Mouse (Mus musculus) Patski (cell line): ENCODE data around the gene Olfr54. TPM values are rescaled to one million over a fixed set of nuclear protein-coding genes. Genes with fewer than 3 reads are reported as not detected.
"Not testable (repeated sequence)": the region's sequence is repeated elsewhere in the genome, so short reads cannot be mapped to it uniquely, and the experiment has no call there.

Experiments
- ATAC-seq: fragments of 100-300 bp; one replicate; pipeline ENCODE4 v1.8.0; 2021
- CTCF ChIA-PET: fragments of 350-600 bp; sonication (Branson Sonifier 250); formaldehyde crosslinking; loops from one replicate; lab custom pipeline; 2022; ENCODE audit warnings: inconsistent platforms; lab: Charles Lee
- POLR2A ChIA-PET: fragments of 350-600 bp; sonication (Branson Sonifier 250); formaldehyde crosslinking; loops from one replicate; lab custom pipeline; 2022; ENCODE audit warnings: antibody characterized with exemption, inconsistent platforms; lab: Charles Lee
- DNase-seq: peaks from one replicate; pipeline ENCODE4 v3.0.0-alpha.2; 2011; ENCODE audit warnings: low read depth, low spot score
- H3K27me3 ChIP-seq: fragments of 371-371 bp; one replicate; pipeline ENCODE4 v1.5.1; 2021
- CTCF ChIP-seq: fragments of 100-300 bp; IDR thresholded peaks from one replicate; pipeline ENCODE4 v1.5.1; 2021
- in situ Hi-C: fragments of 300-500 bp; cut with MboI; formaldehyde crosslinking; loops from 3 replicates; pipeline ENCODE4 v1.11.1; 2018; ENCODE audit warnings: low pct_unique_long_range_greater_than_20kb, mixed read lengths
- polyA plus RNA-seq: library from polyadenylated mRNA; unstranded; gene quantifications from one replicate; pipeline ENCODE4 v1.2.3, GENCODE M21; 2021

Olfr54 gene
- not detected for polyA plus RNA-seq

DNA sequence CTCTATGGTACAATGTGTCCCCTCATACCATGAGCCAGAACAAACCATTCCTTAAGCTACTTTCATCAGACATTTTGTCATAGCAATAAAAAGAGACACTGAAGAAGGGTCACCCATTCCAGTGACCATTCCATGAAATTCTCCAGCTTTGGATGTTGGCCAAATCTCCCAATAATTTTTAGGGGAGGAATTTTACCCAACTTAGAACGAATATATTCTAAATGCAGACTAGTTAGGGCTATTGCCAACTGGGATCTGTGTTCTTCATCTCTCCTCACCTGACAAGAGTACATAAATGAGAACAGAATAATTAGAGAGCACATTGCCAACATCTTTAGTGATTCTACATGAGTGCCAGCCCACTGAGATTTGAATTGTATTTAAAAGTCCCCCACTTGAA, at the start of gene Olfr54:
TSS of gene Olfr54 (plus strand) at position 301 of the 400 bp plus-strand sequence.
- no peaks in the 10 kb centered on the region for H3K27me3 ChIP-seq
- DNase-seq (no peak), ATAC-seq (no peak)
- CTCF ChIA-PET: no interaction called here
- POLR2A ChIA-PET: no interaction called here
- in situ Hi-C loops: no loop called here
- TF ChIP-seq CTCF: no peak

DNA sequence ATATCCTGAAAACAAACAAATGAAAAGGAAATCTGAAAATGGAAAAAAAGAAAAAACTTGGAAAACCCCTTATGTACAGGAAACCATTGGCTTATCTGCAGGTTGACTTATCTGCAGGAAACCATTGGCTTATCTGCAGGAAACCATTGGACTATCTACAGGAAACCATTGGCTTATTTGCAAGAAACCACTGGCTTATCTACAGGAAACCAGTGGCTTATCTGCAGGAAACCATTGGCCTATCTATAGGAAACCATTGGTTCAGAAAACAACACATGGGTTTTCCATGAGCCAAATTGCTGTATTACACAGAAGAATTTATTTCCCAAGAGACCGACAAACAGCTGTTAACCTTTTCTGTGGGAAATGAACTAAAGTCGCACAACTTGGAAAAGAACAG, 49.1 kb upstream of the Olfr54 start:
- peaks cover 59% of the 10 kb centered on the region for H3K27me3 ChIP-seq
- ChIA-PET POLR2A (no interaction called here), CTCF (no interaction called here)
- ATAC-seq: no peak
- no peak for TF ChIP-seq CTCF
- DNase-seq: no peak
- in situ Hi-C loops: no loop called here

DNA sequence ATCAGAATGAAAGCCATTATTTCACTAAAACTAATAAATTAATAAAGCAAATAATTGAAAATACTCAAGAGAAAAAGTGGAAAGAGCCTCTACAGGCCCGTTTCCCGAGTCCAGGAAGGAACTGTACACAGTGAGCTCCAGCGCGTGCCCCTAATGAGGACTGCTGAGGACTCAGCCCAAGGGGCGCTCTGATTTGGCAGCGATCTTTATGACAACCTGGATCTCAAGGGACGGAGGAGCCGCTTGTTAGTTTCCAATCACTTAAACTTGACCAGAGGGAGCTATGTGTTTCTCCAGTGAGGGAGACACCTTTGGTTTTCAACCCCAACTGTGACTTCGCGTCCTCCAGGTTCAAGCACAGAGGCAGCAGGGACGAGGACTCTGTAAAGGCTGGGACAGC, 47.8 kb upstream of the Olfr54 start, which contains the start of gene Olfr1378:
TSS of gene Olfr1378 (plus strand) at position 301 of the 400 bp plus-strand sequence.
- no peak for DNase-seq
- ChIA-PET CTCF (no interaction called here), POLR2A (no interaction called here)
- TF ChIP-seq CTCF: no peak
- H3K27me3 ChIP-seq: peaks cover 54% of the 10 kb centered on the region
- in situ Hi-C loops: no loop called here
- no peak for ATAC-seq

DNA sequence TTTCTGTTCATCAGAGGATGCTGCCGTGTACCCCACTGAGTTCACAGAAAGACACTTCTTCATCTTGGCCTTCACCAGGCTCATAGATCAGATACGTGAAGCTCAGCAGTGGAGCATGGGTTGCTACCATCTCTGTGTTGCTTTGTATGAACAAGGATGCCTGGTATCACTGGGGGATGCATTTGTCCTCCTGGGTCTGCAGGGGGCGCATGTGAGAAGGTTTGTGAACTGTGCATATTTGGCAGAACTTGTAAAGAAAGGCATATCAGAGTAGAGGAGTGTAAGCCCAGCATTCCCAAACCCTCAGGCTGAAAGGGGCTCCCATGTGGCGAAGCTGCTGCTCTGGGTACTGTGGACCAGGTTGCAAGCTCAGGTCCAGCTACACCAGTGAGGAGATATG, 36.8 kb upstream of the Olfr54 start:
- in situ Hi-C loops: no loop called here
- ATAC-seq: no peak
- no peak for DNase-seq
- ChIA-PET CTCF (no interaction called here), POLR2A (no interaction called here)
- peak; percentile 48 for TF ChIP-seq CTCF
- H3K27me3 ChIP-seq: peaks cover 11% of the 10 kb centered on the region

DNA sequence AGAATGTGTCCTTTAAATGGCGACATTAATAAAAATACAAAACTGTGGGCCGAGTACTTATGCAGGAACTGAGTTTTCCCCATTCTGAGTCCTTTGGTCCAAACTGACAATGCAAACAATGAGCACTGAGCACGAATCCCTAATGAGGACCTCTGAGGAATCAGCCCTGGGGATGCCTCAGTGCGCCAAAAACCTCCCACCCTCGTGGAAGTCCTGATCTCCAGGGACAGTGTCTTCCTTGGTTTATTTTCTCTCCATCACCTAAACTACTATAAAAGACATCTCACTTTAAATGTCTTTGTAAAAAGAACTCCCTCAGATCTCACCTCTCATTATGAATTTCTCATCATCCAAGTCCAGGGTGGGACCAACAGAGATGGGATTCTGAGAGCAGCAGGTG, 32.4 kb upstream of the Olfr54 start, which contains the start of gene Olfr1377:
TSS of gene Olfr1377 (plus strand) at position 301 of the 400 bp plus-strand sequence.
- ChIA-PET POLR2A (no interaction called here), CTCF (no interaction called here)
- no peak for TF ChIP-seq CTCF
- H3K27me3 ChIP-seq: peaks cover 17% of the 10 kb centered on the region
- no peak for DNase-seq
- in situ Hi-C loops: no loop called here
- no peak for ATAC-seq

DNA sequence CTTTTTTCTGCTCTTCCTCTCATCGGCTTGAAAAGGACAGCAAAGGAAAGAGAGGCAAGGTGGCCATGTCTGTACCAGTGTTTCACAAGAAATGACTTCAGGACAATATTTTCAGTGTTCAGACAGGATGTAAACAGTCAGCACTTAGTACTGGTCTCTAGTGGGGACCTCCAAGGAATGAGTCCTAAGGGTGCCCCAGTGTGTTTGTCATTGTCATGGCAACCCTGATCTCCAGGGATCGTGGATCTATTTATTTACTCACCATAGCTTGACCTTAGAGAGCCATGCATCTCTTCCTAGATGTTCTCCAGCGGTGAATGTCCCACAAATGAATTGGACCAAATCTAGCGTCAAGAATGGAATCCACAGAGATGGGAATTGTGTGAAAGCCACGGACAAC, 10.7 kb upstream of the Olfr54 start, which contains the start of gene Olfr51:
TSS of gene Olfr51 (plus strand) at position 301 of the 400 bp plus-strand sequence.
- no peak for TF ChIP-seq CTCF
- ChIA-PET POLR2A (no interaction called here), CTCF (no interaction called here)
- no peak for DNase-seq
- in situ Hi-C loops: no loop called here
- no peak for ATAC-seq
- no peaks in the 10 kb centered on the region for H3K27me3 ChIP-seq

DNA sequence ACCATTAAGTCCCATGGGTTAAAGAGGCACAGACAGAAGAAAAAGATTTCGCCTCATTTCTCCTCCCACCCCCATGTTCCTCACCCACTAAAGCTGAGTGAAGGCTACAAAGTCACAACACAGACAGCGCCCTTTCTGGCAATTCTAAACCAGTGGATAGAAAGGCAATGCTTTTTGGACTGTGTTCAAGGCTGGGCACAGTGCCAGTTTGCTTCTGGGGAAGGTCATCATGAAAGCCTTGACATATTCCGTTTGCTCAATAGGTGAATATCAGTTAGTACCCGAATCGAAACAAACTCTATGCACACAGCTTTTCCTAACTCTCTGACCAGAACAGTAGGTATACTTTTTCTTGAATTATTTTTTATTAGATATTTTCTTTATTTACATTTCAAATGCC, 2.2 kb upstream of the Olfr54 start:
- no peak for TF ChIP-seq CTCF
- no peaks in the 10 kb centered on the region for H3K27me3 ChIP-seq
- in situ Hi-C loops: no loop called here
- DNase-seq (no peak), ATAC-seq (no peak)
- CTCF ChIA-PET: no interaction called here
- POLR2A ChIA-PET: no interaction called here

DNA sequence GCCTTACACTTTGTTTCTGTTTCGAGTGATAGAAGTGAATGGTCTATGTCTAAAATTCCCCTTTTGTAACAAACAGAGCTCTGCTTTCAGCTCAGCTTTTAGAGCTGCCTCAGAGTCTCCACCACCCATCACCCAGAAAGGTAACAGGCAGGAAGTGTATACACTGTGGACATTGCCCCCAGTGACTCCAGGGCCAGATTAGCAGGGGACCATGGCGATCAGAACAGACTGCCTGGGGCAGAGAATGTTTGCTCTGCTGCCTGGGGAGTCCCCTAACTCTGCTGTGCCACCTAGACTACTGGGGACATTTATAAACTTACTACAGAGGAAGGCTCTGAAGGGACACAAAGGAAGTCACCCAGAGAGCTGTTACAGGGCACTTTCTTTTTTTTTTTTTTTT, 2.3 kb downstream of the Olfr54 start:
- DNase-seq (no peak), ATAC-seq (no peak)
- in situ Hi-C loops: no loop called here
- H3K27me3 ChIP-seq: no peaks in the 10 kb centered on the region
- CTCF ChIA-PET: no interaction called here
- POLR2A ChIA-PET: no interaction called here
- TF ChIP-seq CTCF: no peak

DNA sequence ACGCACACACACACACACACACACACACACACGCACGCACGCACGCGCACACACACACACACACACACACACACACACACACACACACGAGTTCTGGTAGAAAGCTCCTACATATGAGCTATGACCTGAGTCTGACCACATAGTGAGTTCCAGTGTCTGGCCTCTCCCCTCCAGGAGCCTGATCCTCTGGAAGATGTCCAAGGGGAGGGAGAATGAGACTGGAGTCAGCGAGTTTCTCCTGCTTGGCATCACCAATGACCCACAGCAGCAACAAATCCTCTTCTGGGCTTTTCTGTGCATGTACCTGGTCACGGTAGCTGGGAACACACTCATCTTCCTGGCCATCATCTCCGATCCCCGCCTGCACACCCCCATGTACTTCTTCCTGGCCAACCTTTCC, 12.8 kb downstream of the Olfr54 start:
- CTCF ChIA-PET, H3K27me3 ChIP-seq, ATAC-seq, DNase-seq, POLR2A ChIA-PET: not testable (repeated sequence)
- in situ Hi-C loops: loop anchor here (25.0 kb wide), 1 partner anchor 240 kb away; no protein-coding TSS in a partner anchor

DNA sequence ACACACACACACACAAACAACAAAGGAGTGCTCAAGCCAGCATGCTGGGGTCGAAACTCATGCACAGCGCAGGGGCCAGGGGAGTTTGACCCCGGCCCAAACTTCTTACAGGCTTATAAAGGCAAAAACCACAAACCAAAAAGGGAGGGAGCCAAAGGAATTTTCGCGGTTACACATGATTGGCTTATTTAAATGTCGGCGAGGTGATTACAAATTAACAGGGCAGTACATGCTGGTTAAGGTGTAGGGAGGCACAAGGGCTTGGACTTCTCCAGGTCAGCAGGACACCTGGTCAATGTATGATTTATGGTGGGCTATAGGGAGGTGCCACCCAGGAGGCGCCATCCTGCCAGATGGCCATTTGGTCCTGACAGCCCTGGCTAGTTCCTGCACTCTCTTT, 15.3 kb downstream of the Olfr54 start:
- ATAC-seq: not testable (repeated sequence)

DNA sequence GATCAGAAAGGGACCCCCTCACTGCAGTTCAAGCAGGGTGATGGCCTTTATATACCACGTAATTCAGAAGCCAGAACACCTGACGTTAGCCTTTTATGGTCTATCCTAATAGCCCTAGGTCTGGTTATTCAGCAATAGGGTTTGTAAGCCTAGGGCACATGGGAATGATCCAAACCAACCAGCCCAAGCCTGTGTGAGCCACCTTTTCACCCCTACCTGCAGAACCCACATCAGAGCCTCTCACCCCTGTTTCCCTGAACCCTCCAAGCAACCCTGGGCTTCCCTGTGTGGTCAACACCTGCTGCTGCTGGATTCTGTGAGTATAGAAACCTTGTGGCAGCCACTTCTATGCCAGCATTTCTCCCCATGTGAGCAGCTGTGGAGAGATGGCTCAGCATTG, 16.2 kb downstream of the Olfr54 start:
- CTCF ChIA-PET: no interaction called here
- TF ChIP-seq CTCF: no peak
- POLR2A ChIA-PET: no interaction called here
- DNase-seq (no peak), ATAC-seq (no peak)
- in situ Hi-C loops: loop anchor here (25.0 kb wide), 1 partner anchor 243 kb away; no protein-coding TSS in a partner anchor
- H3K27me3 ChIP-seq: no peaks in the 10 kb centered on the region

More for the DNA sequence above, 15.3 kb downstream of the Olfr54 start:
- DNase-seq, POLR2A ChIA-PET, CTCF ChIA-PET, H3K27me3 ChIP-seq: not testable (repeated sequence)
- in situ Hi-C loops: loop anchor here (25.0 kb wide), 1 partner anchor 242 kb away; no protein-coding TSS in a partner anchor

DNA sequence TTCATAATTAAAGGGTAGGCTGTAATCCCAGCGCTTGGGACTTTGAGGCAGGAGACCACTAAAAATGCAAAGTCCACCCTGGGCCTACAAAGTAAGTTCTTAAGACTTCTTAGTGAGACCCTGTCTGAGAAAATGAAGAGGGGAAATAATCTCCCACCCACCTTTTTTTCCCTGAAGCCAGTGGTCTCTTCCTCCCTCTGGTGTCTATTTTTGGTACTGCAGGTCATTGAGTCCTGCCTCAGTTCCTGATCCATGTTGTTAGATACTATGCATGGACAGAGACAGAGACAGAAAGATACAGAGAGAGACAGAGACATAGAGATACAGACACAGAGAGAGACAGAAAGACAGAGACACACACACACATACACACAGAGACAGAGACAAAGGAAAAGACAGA, 18.8 kb downstream of the Olfr54 start:
- ChIA-PET POLR2A (no interaction called here), CTCF (no interaction called here)
- DNase-seq (no peak), ATAC-seq (no peak)
- TF ChIP-seq CTCF: peak; percentile 65
- in situ Hi-C loops: loop anchor here (25.0 kb wide), 1 partner anchor 246 kb away; no protein-coding TSS in a partner anchor
- H3K27me3 ChIP-seq: no peaks in the 10 kb centered on the region

DNA sequence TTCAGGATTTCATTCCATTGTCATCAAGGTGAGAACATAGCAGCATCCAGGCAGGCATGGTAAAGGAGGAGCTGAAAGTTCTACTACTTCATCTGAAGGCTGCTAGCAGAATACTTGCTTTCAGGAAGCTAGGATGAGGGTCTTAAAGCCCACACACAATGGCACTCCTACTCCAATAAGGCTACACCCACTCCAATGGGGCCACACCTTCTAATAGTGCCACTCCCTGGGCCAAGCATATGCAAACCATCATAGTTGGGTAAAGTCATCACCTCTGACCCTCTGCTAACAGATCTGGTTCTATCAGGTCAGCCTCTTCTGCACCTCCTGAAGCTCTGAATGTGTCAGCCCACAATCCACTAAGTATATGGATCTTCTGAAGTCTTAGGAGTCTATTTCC, 20.1 kb downstream of the Olfr54 start:
- CTCF ChIA-PET, ATAC-seq, DNase-seq, POLR2A ChIA-PET, H3K27me3 ChIP-seq: not testable (repeated sequence)
- in situ Hi-C loops: loop anchor here (25.0 kb wide), 1 partner anchor 247 kb away; no protein-coding TSS in a partner anchor
